Mouse (Mus musculus) kidney, adult 8-10 months (tissue): ENCODE measurements at regions not wholly inside any gene's neighbourhood (a gene's known extent, or its start where the extent isn't known, plus 50 kb on each side); places are given as distances from the start of the nearest gene placed in this dataset.

Experiments used
- DNase-seq, 2 experiments: peaks; one replicate each; pipeline ENCODE4 v3.0.0; 2022

GRCm38 (mm10) chr12:71370091-71370490, 60.4 kb downstream of the Dact1 start:
- no peak for DNase-seq

GRCm38 (mm10) chr12:71371948-71372347, 62.3 kb downstream of the Dact1 start:
- no peak for DNase-seq

GRCm38 (mm10) chr12:71373633-71374032, 63.9 kb downstream of the Dact1 start:
- DNase-seq = no peak

GRCm38 (mm10) chr12:71376446-71376845, 66.8 kb downstream of the Dact1 start:
- DNase-seq = no peak

GRCm38 (mm10) chr12:71376966-71377365, 67.3 kb downstream of the Dact1 start:
- no peak for DNase-seq

- DNase-seq = no peak
Observed at GRCm38 (mm10) chr12:71379626-71380423, 70.1 kb downstream of the Dact1 start.

- no peak for DNase-seq
Observed at GRCm38 (mm10) chr12:71380424-71380761, 70.7 kb downstream of the Dact1 start.

- DNase-seq = no peak
Observed at GRCm38 (mm10) chr12:71386251-71386650, 76.6 kb downstream of the Dact1 start.

- no peak for DNase-seq
Observed at GRCm38 (mm10) chr12:71391481-71391880, 81.8 kb downstream of the Dact1 start.

GRCm38 (mm10) chr12:71393752-71394151, 84.1 kb downstream of the Dact1 start:
- DNase-seq = no peak

GRCm38 (mm10) chr12:71397456-71397855, 87.8 kb downstream of the Dact1 start:
- DNase-seq = no peak

GRCm38 (mm10) chr12:71398701-71399100, 89.0 kb downstream of the Dact1 start:
- no peak for DNase-seq

- no peak for DNase-seq
Observed at GRCm38 (mm10) chr12:71400201-71400600, 90.5 kb downstream of the Dact1 start.

- DNase-seq = no peak
Observed at GRCm38 (mm10) chr12:71401621-71402416, 92.1 kb downstream of the Dact1 start.

GRCm38 (mm10) chr12:71407294-71407693, 97.6 kb downstream of the Dact1 start:
- DNase-seq = no peak

GRCm38 (mm10) chr12:71408396-71409050, 98.8 kb downstream of the Dact1 start:
- no peak for DNase-seq

GRCm38 (mm10) chr12:71412331-71412730, 102.6 kb downstream of the Dact1 start:
- no peak for DNase-seq

- no peak for DNase-seq
Observed at GRCm38 (mm10) chr12:71416968-71417367, 107.3 kb downstream of the Dact1 start.

- DNase-seq = peak in 1 of 2 experiments; percentile 8
Observed at GRCm38 (mm10) chr12:71418186-71418585, 108.5 kb downstream of the Dact1 start.

- DNase-seq = no peak
Observed at GRCm38 (mm10) chr12:71419161-71419560, 109.5 kb downstream of the Dact1 start.

GRCm38 (mm10) chr12:71426023-71426719, 116.5 kb downstream of the Dact1 start:
- DNase-seq = no peak

GRCm38 (mm10) chr12:71427974-71428373, 118.3 kb downstream of the Dact1 start:
- DNase-seq = no peak
